Mouse (Mus musculus) granulocyte monocyte progenitor cell, adult 5-6 weeks (primary cell): ENCODE results near the gene Olfr1290. TPM values are rescaled to one million over a fixed set of nuclear protein-coding genes. Genes with fewer than 3 reads are reported as not detected.

ENCODE experiments used
- ATAC-seq: replicated peaks from 2 replicates; pipeline ENCODE4 v1.8.0; 2016; ENCODE audit warnings: mild to moderate bottlenecking, moderate TSS enrichment, inconsistent platforms; ENCODE audit not compliant: poor library complexity, severe bottlenecking
- total RNA-seq, 2 experiments: library from RNA; stranded (forward) in 1 of 2; stranded (reverse) in 1 of 2; fragments of 200-712, 200-1000 nt in 1 of 2; fragments of >200 nt in 1 of 2; fragmentation: Nextera tagmentation in 1 of 2; gene quantifications; 2 replicates each; pipeline ENCODE4 v1.2.3; 2014 to 2017

The Olfr1290 gene
- total RNA-seq (2014; fragmentation: Nextera tagmentation) (not detected in 2 replicates), total RNA-seq (2017) (not detected in 2 replicates)

DNA sequence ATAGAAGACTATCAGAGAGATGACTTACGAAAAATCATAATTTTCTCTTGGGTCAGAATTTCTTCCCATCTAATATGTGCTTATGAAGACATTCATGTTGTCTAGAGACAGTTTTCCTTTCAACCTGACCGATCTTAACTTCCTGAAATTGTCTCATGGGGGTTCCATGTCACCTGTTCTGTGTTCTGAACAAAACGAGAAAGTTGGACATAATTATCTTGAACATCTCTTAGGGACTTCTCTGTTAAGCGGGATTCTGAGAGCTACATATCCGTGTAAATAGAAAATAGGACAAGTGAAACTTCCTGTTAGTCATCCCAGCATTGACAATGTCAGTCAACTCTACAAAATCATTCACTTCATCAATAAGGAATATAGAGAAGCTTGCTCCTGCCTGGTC lies at the start of gene Olfr1290:
Olfr1290 (minus strand) TSS at position 101 of the 400 bp plus-strand sequence.
- no peak for ATAC-seq

DNA sequence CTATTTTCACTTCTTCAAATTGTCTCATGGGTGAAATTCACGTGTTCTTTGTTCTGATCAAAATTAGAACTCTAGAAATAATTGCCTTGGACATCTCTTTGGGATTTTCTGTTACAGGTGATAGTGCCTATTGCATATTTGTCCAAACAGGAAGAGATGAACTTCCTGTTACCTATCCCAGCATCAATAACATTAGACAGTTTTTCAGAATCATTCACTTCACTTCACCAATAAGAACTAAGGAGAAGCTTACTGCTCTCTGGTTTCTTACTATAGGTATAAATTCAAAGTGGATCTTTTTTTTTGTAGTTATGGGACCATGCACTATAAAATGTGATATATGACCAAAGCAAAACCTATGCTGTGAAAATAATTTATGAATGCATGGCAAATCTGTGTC lies 46.6 kb upstream of the Olfr1290 start, which contains the start of gene Olfr1294:
Olfr1294 (minus strand) TSS at position 101 of the 400 bp plus-strand sequence.
- ATAC-seq, result no peak

DNA sequence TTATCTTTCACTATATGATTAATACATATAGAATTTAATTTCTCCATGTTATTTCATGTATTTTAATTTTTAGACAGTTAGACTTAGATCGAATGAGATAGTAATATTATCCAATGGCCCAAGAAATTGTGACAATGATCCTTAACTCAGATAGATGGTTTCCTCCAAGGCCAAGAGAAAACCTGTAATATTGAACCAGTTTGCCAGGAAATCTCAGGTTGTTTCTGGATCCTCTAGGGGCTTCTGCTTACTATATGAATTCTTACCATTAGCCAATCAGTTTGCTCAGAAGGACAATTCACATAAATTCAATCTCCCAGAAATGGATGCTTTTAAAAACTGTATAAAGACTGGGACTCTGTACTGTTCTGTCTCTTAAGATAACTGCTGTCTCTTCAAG lies 31.3 kb upstream of the Olfr1290 start, which contains the start of gene Olfr1293-ps:
Olfr1293-ps (plus strand) TSS at position 301 of the 400 bp plus-strand sequence.
- ATAC-seq, result no peak

DNA sequence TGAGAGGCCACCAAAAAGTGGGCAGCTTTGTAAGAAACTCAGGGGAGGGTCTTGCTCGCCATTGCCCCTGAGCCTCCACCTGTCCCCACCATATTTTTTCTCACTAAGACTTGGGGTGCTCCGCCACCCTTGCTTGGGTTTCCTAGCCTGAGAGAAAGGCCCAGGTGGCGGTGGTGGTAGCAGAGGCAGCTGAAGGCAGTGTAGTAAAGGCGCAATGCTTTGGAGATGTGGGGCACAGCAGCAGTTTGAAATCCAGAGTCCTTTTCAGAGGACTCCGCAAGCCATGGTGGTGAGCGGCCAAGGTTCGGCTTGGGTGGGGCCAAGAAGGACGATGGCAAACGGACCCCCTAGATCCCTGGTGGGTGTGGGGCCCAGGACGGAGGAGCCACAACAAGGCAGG lies 23.8 kb upstream of the Olfr1290 start:
- no peak for ATAC-seq

DNA sequence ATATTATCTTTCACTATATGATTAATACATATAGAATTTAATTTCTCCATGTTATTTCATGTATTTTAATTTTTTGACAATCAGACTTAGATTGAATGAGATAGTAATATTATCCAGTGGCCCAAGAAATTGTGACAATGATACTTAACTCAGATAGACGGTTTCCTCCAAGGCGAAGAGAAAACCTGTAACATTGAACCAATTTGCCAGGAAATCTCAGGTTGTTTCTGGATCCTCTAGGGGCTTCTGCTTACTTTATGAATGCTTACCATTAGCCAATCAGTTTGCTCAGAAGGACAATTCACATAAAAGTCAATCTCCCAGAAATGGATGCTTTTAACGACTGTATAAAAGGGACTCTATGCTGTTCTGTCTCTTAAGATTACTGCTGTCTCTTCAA lies 3.3 kb upstream of the Olfr1290 start, which contains the start of gene Olfr1291-ps1:
Olfr1291-ps1 (plus strand) TSS at position 301 of the 400 bp plus-strand sequence.
- no peak for ATAC-seq

- no peak for ATAC-seq
Observed at GRCm38 (mm10) chr2:111480519-111480918, 13.1 kb downstream of the Olfr1290 start, which contains the start of gene Olfr1289. Gene Olfr1289 (plus strand): TSS chr2:111480819.

DNA sequence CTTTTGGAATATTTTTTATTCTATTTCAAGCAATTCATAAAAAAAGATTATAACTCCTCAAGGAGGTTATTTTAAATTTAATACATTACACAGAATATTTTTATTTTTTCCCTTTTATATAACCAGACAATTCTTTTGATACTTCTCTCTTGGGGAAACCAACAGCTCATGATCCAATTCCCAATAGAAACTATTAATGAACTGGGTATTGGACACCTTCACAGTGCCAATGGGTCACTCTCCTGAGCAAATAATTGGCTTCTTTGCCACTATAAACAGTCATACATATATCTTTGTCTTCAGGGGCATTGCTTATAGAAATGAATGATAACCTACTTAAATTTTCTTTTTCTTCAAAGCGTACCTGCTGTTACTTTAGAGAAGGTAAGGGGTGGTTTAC lies 19.8 kb downstream of the Olfr1290 start, which contains the start of gene Olfr1288:
Olfr1288 (plus strand) TSS at position 301 of the 400 bp plus-strand sequence.
- no peak for ATAC-seq

DNA sequence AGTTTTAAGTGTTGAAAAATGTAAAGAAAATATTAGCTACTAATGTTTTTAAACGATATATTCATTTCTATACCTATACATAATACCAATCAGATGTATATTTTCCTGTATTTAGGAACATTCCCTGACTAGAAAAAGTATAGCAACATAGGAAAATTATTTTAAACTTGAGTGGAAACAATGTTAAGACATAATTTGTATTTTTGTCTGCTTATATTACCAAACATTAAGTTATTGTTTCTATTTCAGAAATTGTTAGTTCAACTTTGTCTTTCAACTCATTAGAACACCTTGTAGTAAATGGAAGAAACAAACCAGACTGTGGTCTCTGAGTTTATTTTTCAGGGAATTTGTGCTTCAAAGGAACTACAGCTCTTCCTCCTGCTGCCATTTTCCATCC lies 44.8 kb downstream of the Olfr1290 start, which contains the start of gene Olfr1287:
Olfr1287 (plus strand) TSS at position 301 of the 400 bp plus-strand sequence.
- no peak for ATAC-seq

Other genes with a start within 250 kb of the Olfr1290 start
- gene Olfr1276, start 239.3 kb downstream of the Olfr1290 start, total RNA-seq (2014; fragmentation: Nextera tagmentation), result not detected in 2 replicates
- not detected in 2 replicates for gene Olfr1276, start 239.3 kb downstream of the Olfr1290 start, total RNA-seq (2017)
- gene Olfr1277, start 219.7 kb downstream of the Olfr1290 start, total RNA-seq (2014; fragmentation: Nextera tagmentation), result not detected in 2 replicates
- gene Olfr1277, start 219.7 kb downstream of the Olfr1290 start, total RNA-seq (2017), result not detected in 2 replicates
- gene Olfr1278, start 203.7 kb downstream of the Olfr1290 start, total RNA-seq (2014; fragmentation: Nextera tagmentation), result not detected in 2 replicates
- not detected in 2 replicates for gene Olfr1278, start 203.7 kb downstream of the Olfr1290 start, total RNA-seq (2017)
- not detected in 2 replicates for gene Olfr1279, start 193.2 kb downstream of the Olfr1290 start, total RNA-seq (2014; fragmentation: Nextera tagmentation)
- not detected in 2 replicates for gene Olfr1279, start 193.2 kb downstream of the Olfr1290 start, total RNA-seq (2017)
- not detected in 2 replicates for gene Olfr1280, start 179.8 kb downstream of the Olfr1290 start, total RNA-seq (2014; fragmentation: Nextera tagmentation)
- not detected in 2 replicates for gene Olfr1280, start 179.8 kb downstream of the Olfr1290 start, total RNA-seq (2017)
- not detected in 2 replicates for gene Olfr1281, start 167.3 kb downstream of the Olfr1290 start, total RNA-seq (2014; fragmentation: Nextera tagmentation)
- not detected in 2 replicates for gene Olfr1281, start 167.3 kb downstream of the Olfr1290 start, total RNA-seq (2017)
- not detected in 2 replicates for gene Olfr1282, start 157.8 kb downstream of the Olfr1290 start, total RNA-seq (2014; fragmentation: Nextera tagmentation)
- not detected in 2 replicates for gene Olfr1282, start 157.8 kb downstream of the Olfr1290 start, total RNA-seq (2017)
- not detected in 2 replicates for gene Olfr1283, start 127.0 kb downstream of the Olfr1290 start, total RNA-seq (2014; fragmentation: Nextera tagmentation)
- not detected in 2 replicates for gene Olfr1283, start 127.0 kb downstream of the Olfr1290 start, total RNA-seq (2017)
- not detected in 2 replicates for gene Olfr1284, start 118.3 kb downstream of the Olfr1290 start, total RNA-seq (2014; fragmentation: Nextera tagmentation)
- not detected in 2 replicates for gene Olfr1284, start 118.3 kb downstream of the Olfr1290 start, total RNA-seq (2017)
- not detected in 2 replicates for gene Olfr1286, start 70.7 kb downstream of the Olfr1290 start, total RNA-seq (2014; fragmentation: Nextera tagmentation)
- not detected in 2 replicates for gene Olfr1286, start 70.7 kb downstream of the Olfr1290 start, total RNA-seq (2017)
- not detected in 2 replicates for gene Olfr1287, start 44.7 kb downstream of the Olfr1290 start, total RNA-seq (2014; fragmentation: Nextera tagmentation)
- not detected in 2 replicates for gene Olfr1287, start 44.7 kb downstream of the Olfr1290 start, total RNA-seq (2017)
- not detected in 2 replicates for gene Olfr1288, start 19.7 kb downstream of the Olfr1290 start, total RNA-seq (2014; fragmentation: Nextera tagmentation)
- not detected in 2 replicates for gene Olfr1288, start 19.7 kb downstream of the Olfr1290 start, total RNA-seq (2017)
- gene Olfr1289, start 13.0 kb downstream of the Olfr1290 start, total RNA-seq (2014; fragmentation: Nextera tagmentation), result not detected in 2 replicates
- not detected in 2 replicates for gene Olfr1289, start 13.0 kb downstream of the Olfr1290 start, total RNA-seq (2017)
- gene Olfr1291-ps1, start 3.4 kb upstream of the Olfr1290 start, total RNA-seq (2014; fragmentation: Nextera tagmentation), result not detected in 2 replicates
- not detected in 2 replicates for gene Olfr1291-ps1, start 3.4 kb upstream of the Olfr1290 start, total RNA-seq (2017)
- not detected in 2 replicates for gene Olfr1293-ps, start 31.4 kb upstream of the Olfr1290 start, total RNA-seq (2014; fragmentation: Nextera tagmentation)
- not detected in 2 replicates for gene Olfr1293-ps, start 31.4 kb upstream of the Olfr1290 start, total RNA-seq (2017)
- not detected in 2 replicates for gene Olfr1294, start 46.5 kb upstream of the Olfr1290 start, total RNA-seq (2014; fragmentation: Nextera tagmentation)
- not detected in 2 replicates for gene Olfr1294, start 46.5 kb upstream of the Olfr1290 start, total RNA-seq (2017)
- gene Olfr1295, start 75.9 kb upstream of the Olfr1290 start, total RNA-seq (2014; fragmentation: Nextera tagmentation), result not detected in 2 replicates
- not detected in 2 replicates for gene Olfr1295, start 75.9 kb upstream of the Olfr1290 start, total RNA-seq (2017)
- gene Olfr1297, start 132.7 kb upstream of the Olfr1290 start, total RNA-seq (2014; fragmentation: Nextera tagmentation), result not detected in 2 replicates
- not detected in 2 replicates for gene Olfr1297, start 132.7 kb upstream of the Olfr1290 start, total RNA-seq (2017)
- gene Olfr1298, start 155.4 kb upstream of the Olfr1290 start, total RNA-seq (2014; fragmentation: Nextera tagmentation), result not detected in 2 replicates
- not detected in 2 replicates for gene Olfr1298, start 155.4 kb upstream of the Olfr1290 start, total RNA-seq (2017)
- not detected in 2 replicates for gene Olfr1299, start 167.6 kb upstream of the Olfr1290 start, total RNA-seq (2014; fragmentation: Nextera tagmentation)
- not detected in 2 replicates for gene Olfr1299, start 167.6 kb upstream of the Olfr1290 start, total RNA-seq (2017)